Mouse (Mus musculus) G1E (cell line): ENCODE results near the gene Mrpl23.

Experiments used
- CTCF ChIP-seq: IDR thresholded peaks from 2 replicates; pipeline ENCODE4 v1.5.1; 2012; ENCODE audit warnings: low read depth, low read length, inconsistent platforms, mixed read lengths
- TAL1 ChIP-seq: conservative IDR thresholded peaks from 2 replicates; pipeline ENCODE4 v1.6.1; 2012; ENCODE audit warnings: low read depth, low read length, inconsistent platforms, mixed read lengths

GRCm38 (mm10) chr7:142496800-142497199 lies 35.7 kb upstream of the Mrpl23 start:
- no peak; the same call in 1 of the 2 replicates for TF ChIP-seq CTCF
- TF ChIP-seq TAL1 = no peak
